Mouse (Mus musculus): ENCODE data around the gene Ikzf2. TPM values are rescaled to one million over a fixed set of nuclear protein-coding genes. Genes with fewer than 3 reads are reported as not detected.

Ikzf2 gene
- total RNA-seq, 2 experiments from 2014 or later, result 2.8 to 5.4 TPM

GRCm38 (mm10) chr1:69521656-69522055 is 165.4 kb downstream of the Ikzf2 start:
- intact Hi-C loops (cut with DNase I), result no loop called here
- DNase-seq, result no peak

DNA sequence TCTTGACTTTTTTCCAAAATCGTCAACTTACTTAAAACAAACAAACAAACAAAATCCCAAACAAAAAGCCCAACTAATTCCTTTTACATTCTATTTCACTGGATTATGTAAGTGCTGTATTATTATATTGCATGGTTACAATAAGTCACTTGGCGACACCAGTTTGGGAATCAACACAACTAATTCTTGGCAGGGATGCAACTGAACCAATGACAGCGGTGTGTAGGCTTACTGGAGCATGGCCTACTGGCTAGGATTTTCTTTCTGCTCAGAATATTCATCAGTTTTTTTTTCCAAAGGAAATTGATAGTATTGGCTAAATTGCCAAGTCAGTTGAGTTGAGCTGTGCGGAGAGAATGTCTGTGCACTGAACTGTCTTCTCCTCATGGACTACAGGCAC is 167.7 kb downstream of the Ikzf2 start:
- DNase-seq, result no peak
- intact Hi-C loops (cut with DNase I), result no loop called here

DNA sequence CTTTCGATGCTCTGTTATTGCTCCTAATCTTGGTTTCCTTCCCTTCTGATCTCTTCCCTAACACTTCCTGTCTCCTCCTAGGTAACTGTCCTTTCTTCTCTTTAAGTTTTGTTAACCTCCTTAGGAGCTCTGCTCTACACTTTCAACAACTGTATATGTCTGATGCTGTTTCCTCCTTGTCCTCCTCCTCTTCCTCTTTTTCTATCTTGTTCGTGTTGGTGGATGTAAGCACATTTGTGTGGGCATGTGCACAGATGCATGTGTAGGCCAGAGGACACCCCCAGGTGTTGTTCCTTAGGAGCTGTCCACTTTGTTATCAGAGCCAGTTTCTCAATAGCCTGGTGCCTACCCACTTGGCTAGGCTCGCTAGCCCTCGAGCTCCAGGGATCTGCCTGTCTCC is 169.0 kb downstream of the Ikzf2 start:
- no peak for DNase-seq
- intact Hi-C loops (cut with DNase I), result no loop called here

DNA sequence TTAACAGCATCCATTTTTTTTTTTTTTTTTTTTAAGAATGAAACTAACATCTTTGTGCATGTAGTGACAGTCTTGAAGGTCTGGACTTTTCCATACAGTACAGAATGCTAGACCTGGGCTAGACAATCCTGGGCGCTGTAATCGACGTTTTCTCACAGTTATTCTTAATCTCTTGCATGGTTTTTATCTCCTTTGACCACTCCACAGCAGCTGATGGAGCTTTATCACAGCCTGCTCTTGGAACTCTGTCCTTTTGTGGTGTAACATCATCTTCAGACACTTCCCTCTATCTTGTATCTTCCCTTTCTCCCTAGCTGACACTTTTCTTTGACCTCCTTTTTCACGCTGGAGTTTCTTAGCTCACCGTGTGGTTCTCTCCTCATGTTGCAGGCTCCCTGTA is 170.9 kb downstream of the Ikzf2 start:
- DNase-seq, result no peak
- intact Hi-C loops (cut with DNase I), result no loop called here

DNA sequence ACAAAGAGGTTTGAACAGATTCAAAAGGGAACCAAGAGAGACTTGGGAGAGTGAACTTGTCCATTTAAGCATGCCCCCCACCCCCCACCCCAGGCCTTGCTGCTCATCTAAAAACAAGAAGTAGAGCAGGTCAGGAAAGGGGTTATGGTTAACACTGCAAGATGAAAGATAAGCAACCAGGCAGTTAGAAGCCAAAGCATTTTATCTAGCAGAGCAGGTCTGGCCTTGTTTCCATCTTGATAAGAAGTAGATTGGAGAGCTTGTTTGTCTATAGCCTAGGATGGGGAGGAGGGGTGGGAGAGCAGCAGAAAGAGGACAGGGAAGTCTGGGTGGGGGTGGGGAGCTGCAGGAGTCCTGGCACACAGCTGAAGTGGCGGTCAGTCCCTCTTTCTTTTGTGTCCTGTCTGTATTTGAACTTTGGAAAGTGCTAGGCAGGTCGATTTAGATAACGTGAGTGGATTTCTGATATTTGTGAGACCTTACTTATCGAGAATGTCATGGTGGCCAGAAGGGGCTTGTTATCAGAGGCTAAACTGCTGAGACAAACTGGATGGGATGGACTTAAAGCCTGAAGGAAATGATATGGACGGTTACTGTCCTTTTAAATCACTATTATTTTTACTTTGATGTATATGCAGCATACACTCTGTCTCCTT is 173.3 kb downstream of the Ikzf2 start:
- intact Hi-C loops (cut with DNase I), result no loop called here
- DNase-seq, result no peak

DNA sequence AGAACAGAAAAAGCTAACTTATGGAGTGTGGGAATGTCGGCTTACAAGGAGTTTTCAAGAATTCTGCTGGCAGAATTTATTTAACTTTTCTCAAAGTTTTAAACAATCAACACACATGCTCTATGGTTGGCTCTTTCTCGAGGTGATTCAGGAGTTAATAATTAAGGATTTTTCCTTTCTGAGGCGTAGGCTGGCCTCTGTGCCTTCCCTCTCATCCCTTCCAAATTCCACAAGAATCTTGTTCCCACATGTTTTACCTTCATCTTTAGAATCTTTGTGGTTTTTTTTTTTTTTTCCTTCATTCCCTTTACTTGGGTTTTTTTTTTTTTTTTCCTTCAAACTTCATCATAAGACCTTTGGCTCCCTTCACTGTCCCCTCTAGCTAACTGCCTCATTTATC is 178.8 kb downstream of the Ikzf2 start:
- no peak for DNase-seq
- intact Hi-C loops (cut with DNase I), result no loop called here

DNA sequence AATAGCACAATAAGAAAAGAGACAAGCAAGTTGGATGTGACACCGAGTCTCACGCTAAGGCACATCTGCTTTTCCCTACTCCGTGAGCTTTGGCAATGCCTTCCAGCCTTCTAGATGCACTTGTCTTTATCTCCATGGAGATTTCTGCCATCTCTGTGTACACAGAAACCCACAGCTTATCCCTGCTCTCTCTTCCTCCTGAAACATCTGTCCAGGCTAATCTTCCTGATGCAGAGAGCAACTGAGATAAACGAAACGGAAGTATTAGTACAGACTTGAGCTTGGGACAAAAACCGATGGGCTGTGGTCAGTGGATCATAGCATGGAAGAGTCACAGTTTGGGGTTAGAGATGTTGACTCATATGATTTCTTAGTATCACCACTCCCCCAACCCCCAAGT is 179.5 kb downstream of the Ikzf2 start:
- DNase-seq, result no peak
- intact Hi-C loops (cut with DNase I), result no loop called here

DNA sequence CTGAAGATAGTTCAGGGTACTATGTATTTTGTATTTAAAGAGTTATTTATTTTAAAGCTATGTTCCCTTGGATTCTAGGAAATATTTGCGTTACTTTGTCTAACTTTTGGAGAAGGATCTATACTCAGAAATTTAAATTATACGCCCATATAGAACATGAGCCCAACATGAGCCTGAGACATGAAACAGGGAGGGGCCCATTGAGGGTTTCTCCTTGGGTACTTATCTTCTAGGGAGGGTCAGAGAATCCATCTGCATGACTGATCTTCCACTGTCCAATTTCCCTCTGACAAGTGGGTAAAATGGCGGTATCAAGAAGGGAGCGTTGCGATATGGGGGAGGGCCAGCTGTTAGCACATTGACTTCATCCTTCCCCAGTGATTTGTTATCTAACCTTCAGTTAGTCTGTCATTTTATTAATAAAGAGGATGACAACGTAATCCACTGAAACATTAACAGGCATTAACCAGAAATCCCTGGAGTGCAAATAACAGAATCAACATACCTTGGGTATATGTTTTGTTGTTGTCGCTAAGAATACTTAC is 180.4 kb downstream of the Ikzf2 start:
- DNase-seq, result no peak
- intact Hi-C loops (cut with DNase I), result no loop called here

- DNase-seq, result peak in 1 of 2 experiments; percentile 3
- intact Hi-C loops (cut with DNase I), result no loop called here
Measured at GRCm38 (mm10) chr1:69506011-69506410, 181.0 kb downstream of the Ikzf2 start.

GRCm38 (mm10) chr1:69500388-69500787 is 186.7 kb downstream of the Ikzf2 start:
- DNase-seq, result no peak
- intact Hi-C loops (cut with DNase I), result no loop called here

DNA sequence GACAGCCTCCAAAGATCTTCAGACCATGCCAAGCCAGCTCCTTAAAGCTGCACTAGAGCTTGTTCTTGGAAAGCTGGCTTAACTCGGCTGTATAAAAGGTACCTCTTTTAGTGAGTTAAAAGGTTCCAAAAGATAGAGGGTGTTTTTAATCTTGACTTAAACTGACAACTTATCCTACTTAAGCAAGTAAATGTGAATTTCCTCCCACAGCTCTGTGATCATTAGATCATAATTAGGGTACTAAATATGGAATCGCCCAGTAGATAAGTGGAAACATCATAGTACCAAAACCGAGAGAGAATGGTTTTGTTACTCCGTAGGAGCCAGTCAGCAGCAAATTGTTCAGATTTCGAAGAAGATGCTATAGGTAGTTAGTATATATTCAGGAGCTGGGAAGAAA is 187.4 kb downstream of the Ikzf2 start:
- intact Hi-C loops (cut with DNase I), result no loop called here
- DNase-seq, result no peak

DNA sequence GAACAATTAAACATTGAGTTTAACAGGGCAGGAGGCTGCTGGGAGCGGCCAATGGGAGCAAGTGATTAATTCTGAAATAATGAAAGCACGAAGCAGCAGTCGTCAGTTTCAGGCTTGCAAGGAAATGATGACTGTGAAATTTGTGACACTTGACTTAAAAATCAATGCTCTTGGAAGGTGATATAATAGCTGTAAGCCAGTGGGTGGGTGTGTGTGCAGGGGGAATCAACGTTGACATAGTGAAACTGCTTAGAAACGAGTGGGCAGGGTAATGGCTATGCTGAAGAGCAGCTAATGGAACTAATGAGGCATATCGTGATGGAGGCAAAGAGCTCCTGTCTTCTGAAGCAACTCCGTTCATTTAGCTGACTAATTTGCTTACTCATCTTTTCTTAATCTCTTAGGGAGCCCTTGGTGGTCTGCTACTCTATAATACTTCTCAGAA is 188.2 kb downstream of the Ikzf2 start:
- intact Hi-C loops (cut with DNase I), result no loop called here
- DNase-seq, result no peak

DNA sequence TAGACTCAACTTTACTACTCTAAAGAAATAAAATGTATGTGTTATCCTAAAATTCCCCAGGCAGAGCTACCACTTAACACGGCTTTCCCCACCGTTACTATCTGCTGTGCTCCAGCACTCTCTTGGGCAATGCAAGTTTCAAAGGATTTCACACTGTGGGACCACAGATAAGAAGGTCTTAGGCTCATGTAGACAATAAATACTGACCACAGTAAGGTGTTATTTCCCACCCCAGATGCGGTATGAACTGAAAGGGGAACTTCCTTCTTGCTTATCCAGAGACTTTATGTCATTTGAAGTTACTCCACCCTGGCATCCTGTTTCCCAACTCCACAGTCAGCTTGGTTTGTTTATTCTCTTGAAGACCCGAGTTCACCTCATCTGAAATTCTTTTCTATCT is 191.0 kb downstream of the Ikzf2 start:
- intact Hi-C loops (cut with DNase I), result no loop called here
- DNase-seq, result no peak

DNA sequence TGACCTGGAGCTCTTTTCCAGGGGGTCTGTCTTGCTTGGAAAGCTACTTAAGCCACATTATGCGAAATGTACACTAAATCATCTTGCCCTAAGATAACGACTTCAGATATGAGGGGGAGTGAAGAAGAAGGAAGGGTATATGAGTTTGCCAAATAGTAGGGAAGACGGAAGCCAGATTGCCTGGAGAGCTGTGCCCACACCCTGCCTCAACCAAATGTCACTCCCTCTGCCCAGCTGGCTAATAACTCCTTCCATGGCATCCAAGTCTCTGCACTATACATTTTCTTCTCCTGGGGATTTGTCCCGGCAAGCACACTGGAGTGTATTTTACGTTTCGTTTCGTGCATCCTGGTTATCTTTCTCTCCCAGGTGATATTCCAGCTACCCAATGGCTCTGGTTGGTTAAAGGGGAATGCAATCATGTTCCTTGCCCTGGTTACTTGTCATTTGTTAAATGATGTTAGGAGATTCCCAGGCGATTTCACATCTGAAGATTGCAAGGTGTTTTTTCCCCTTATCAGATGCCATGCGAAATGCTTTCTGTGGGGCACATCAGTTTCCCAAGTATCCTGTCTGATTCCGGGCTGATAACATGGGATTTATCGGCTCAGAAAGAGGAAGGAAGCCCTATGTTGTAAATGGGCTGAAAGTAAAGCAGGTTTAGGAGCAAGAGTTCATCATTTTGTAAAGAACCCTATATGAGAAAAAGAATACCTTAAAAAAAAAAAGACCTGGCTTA is 193.6 kb downstream of the Ikzf2 start:
- no peak for DNase-seq
- intact Hi-C loops (cut with DNase I), result no loop called here

DNA sequence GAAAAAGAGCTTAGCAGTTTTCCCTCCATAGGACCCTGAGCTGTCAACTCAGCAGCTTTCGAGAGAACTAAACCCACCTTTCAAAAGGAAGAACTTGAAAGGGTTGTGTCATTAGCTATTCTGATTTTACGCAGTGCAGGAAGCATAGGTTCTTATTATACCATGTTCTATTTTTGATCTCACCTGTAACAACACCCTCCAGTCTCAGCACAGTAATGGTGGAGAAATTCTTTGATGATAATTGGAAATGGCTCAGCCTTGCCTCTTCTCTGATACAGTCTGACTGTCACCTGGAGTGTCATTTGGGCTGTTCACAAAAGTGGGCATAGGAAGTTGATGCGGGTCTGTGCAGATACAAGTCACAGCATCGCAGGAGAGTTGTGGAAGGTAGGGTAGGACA is 195.0 kb downstream of the Ikzf2 start:
- intact Hi-C loops (cut with DNase I), result no loop called here
- no peak for DNase-seq

- intact Hi-C loops (cut with DNase I), result no loop called here
- no peak for DNase-seq
Measured at GRCm38 (mm10) chr1:69489026-69489425, 198.0 kb downstream of the Ikzf2 start.

DNA sequence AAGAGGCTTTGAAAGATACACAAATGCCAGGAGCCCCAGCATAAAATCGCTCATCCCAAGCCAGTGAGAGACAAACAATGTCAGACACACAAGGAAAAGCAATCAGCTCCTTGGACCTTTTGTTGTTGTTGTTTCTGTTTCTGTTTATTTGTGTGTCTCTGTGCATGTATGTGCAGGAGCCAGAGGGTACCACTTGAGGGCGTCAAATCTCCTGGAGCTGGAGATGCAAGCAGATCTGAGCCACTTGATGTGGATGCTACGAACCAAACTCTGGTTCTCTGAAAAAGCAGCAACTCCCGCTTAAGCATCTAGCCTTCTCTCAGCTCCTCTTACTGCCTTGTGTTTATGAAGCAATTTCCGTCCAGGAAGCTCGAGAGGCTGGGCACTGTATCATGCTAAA is 198.4 kb downstream of the Ikzf2 start:
- DNase-seq, result no peak
- intact Hi-C loops (cut with DNase I), result no loop called here

Other genes starting within 250 kb of the Ikzf2 start
- gene Spag16, start 139.7 kb upstream of the Ikzf2 start, total RNA-seq (2021), result not detected

Data from heart, postnatal 10 days (tissue).